Mouse (Mus musculus) left cerebral cortex, adult 18-20 months (tissue): Measurements from ENCODE around the gene Atp5c1. TPM values are rescaled to one million over a fixed set of nuclear protein-coding genes. Genes with fewer than 3 reads are reported as not detected.
A peak's percentile ranks its signal among the peaks of the same experiment; 100 is the strongest.

ENCODE experiments used
- DNase-seq, 2 experiments: peaks; one replicate each; pipeline ENCODE4 v3.0.0; 2021 to 2022; ENCODE audit warnings: low spot score in 2 of 2, mixed read lengths in 1 of 2
- total RNA-seq, 2 experiments: library from RNA; stranded (reverse); gene quantifications; 2 replicates each; pipeline ENCODE4 v1.2.3; 2021

The Atp5c1 gene
- total RNA-seq, 2 experiments from 2014 or later: 251 to 268 TPM

- DNase-seq: no peak
Measured at GRCm38 (mm10) chr2:10051996-10052395, 28.3 kb downstream of the Atp5c1 start.

- peak; percentile 66 to 74 for DNase-seq
Measured at GRCm38 (mm10) chr2:10050878-10051277, 29.4 kb downstream of the Atp5c1 start.

- DNase-seq: no peak
Measured at GRCm38 (mm10) chr2:10049456-10049855, 30.9 kb downstream of the Atp5c1 start.

DNA sequence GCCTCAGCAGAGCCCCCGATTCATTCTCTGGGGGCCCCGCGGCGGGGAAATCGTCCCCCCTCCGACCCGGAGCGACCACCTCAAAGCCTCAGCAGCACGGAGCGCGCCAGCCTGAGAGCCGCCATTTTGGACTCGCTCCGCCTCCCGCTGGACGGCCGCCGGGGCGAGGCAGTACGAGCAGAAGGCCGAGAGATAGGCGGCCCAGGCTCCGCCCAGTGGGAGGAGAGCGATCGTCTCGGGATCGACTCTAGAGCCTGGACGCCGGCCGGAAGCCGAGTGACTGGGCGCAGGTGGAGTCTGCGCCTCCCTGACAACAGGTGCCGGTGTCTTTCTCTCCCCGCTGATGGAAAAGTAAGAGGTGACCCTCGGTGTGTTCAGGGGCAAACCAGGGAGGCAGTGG, 31.8 kb downstream of the Atp5c1 start, which contains the start of gene Taf3:
Gene Taf3, minus strand, starts transcription at position 136 of the 400 bp plus-strand sequence.
- peak; percentile 92 for DNase-seq

DNA sequence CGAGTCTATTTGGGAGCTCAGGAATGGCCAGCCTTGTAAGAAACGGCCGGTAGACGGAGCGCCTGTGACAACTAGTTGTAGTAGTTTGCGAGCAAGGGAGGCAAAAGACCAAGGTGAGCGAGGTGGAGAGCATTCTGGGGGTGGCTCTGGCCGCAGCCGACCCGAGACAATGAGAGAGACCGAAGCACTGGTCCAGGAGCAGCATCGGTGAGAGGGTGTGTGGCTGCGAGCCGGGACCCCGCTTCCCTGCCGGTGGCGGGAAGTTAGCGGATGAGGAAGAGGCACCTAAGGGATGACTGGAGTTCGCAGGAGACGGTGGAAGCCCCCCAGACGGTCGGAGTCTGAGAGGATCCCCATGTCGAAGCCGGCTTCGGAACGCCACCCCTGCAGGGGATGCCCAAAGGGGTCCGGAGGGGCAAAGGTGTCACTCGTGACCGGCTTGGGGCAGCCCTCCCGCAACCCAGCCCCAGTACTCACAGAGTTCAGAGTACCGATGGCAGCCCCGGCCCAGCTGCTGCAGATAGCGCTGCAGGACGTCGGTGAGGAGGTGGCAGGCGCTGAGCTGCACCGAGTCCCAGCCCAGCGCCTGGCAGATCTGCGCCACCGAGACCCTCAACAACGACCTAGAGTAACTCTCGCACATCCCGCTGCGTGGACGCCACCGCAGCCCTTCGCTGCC, 32.4 kb downstream of the Atp5c1 start:
- peak in 1 of 2 experiments; percentile 16 for DNase-seq

GRCm38 (mm10) chr2:10034976-10035375, 45.3 kb downstream of the Atp5c1 start:
- no peak for DNase-seq

DNA sequence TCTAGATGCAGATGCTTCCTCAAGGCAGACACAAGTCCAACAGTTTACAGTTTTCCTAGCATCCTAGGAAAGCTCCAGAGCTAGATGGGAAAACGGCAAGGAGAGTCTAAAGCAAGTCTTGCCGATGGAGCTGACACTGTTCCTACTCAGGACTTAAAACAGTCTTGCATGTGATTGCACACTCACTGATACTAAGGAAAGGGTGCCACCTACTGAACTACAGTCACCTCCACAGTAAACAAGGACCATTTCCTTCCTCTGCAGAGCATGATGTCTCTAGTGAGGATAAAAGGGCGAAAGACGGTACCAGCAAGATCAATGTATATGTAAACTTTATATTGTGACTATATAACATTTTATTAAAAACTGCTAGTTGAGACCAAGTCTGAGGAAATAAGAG, 46.6 kb downstream of the Atp5c1 start:
- no peak for DNase-seq

DNA sequence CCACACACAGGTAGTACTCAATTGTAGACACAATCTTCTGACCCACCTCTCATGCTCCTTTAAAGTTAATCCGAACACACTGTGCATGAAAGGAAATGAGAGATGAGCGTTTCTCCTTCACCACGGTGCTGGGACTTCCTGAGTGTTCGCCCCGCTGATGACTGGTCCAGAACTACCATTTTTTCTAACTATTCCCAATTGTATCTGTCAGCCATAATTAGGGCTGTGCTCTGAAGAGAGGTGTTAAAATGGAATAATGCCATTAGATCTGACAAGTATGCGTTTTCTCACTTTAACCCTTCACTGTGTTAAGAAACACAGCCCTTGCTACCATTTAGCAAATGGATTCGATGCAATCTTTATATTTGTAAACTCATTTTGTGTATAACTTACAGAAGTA, 50.6 kb downstream of the Atp5c1 start:
- no peak for DNase-seq

- peak in 1 of 2 experiments; percentile 25 for DNase-seq
Measured at GRCm38 (mm10) chr2:10024264-10024663, 56.0 kb downstream of the Atp5c1 start.

DNA sequence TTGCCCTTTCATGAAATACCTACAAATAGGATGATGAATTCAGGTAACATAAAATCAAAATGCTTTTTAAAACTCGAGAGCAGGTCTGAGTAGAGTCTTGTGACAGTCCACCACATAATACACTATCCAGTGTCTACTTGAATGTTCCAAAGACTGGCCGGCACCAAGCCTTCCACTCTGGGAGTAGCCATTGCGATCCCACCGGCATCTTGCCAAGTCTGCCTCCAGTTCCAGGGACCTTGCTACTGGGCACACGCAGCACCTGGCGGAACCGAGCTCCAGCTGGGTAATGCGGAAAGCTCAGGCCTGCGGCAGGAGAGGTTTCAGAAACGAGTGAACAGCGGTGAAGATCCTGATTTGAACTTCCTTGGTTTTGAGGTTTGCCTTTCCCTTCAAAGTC, 59.0 kb downstream of the Atp5c1 start:
- no peak for DNase-seq

DNA sequence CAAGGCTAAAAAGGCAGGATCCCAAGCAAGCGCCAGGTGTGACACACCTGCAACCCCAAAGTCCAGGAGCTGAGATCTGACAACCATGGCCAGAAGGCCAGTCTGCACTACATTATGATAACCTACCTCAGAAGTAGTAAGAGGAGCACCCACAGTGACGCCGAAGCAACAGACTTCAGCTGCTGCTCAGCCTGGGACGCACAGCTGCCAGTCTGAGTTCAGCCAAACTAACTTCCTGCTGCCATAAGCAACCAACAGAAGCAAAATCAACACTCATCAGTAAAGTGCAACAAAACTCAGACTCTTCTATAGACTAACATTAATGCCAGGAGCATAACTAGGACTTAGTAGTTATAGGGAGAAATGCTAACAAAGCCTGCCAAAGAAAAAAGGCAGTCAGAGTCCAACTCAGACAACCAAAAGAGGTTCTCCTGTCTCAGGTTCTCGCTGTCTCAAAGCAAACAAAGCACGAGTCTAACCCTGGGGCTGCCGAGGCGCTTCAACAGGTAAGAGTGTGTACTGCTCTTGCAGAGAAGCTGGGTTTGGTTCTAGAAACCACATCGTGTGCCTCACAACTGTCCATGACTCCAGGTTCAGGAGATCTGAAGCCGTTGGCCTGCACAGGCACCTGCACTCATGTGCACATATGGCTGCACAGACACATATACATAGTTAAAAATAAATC, 65.2 kb downstream of the Atp5c1 start:
- no peak for DNase-seq

DNA sequence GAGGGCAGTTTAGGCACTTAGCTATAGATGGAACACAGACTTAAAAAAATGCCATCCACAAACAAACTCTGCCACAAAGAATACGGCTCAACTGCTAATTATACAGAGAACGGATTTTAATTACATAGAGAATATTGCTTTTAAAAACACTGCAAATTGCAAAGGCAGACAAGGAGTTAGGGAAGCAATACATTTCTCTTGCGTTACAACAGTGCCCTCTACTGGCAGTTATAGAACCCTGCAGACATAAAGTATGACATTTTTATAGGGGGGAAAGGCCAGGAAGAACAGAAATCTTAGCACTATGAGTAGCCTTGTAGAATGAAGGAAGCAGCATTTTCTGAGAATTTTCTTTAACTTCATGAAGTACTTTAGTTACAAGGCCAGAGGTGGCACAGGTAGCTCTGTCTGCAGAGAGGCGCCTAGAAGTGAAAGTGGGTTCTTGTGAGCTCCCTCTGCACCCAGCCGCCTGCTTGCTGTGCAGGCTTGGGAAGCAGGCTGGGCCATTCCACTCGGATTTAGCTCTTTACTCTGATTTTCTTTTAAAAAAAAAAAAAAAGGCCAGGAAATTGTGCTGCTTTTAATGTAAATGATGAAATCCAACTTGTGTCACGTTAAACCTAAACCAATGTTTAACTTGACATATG, 69.9 kb downstream of the Atp5c1 start:
- no peak for DNase-seq

DNA sequence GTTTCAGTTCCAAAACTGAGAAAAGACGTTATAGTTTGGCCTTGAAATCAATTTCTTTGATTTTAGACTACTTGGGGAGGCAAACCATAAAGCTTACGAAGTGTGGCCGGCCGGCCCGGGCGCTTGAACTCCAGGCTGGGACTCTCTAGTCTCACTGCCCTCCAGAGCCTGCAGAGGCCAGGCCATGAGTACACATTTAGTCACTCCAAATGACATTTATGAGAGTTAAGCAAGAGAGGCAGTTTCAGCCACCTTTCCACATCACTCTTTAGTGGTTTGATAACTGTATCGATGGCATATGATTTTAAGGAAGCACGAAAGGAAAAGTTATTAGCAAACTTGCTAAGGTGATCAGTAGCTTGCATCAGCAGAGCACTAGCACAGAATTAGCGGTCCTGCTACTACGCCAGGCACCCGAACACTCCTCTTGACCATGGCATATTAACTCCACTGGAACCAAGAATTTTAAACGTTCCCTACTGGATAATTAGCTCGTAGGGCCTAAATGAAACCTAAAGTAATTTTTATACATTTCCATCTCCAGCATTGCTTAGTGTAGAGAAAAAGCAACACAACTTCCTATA, 70.5 kb downstream of the Atp5c1 start:
- DNase-seq: no peak

DNA sequence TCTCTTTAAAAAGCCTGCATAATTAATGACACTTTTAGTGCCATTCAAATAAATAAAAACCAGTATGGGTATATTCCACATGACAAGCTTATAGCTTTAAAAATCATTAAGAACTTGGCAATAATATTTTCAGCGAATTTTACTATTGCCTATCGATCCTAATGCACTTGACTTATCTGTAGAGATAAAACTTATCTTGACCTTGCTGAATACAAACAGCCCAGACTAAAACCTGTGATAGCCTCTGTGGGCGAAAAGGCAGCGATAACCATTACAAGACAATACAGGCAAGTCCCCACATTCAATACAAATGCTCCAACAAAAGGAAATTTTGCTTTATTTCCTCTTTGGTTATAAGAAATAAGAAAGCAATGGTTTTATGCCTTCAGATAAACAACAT, 71.7 kb downstream of the Atp5c1 start:
- no peak for DNase-seq

Other genes with a start within 250 kb of the Atp5c1 start
- gene 4930412O13Rik, start 199.3 kb downstream of the Atp5c1 start, total RNA-seq: not detected
- gene 9230102O04Rik, start 191.0 kb downstream of the Atp5c1 start, total RNA-seq: not detected
- not detected for gene Gata3, start 190.5 kb downstream of the Atp5c1 start, total RNA-seq
- gene Taf3, start 31.9 kb downstream of the Atp5c1 start, total RNA-seq: 10 to 100 TPM; 14.3 to 17.1 TPM
- 10 to 100 TPM; 11.1 to 11.9 TPM for gene Kin, start 83 bp upstream of the Atp5c1 start, total RNA-seq
- gene Itih2, start 50.9 kb upstream of the Atp5c1 start, total RNA-seq: 1 to 10 TPM; 1.2 to 2.7 TPM
- gene Itih5, start 73.1 kb upstream of the Atp5c1 start, total RNA-seq: 10 to 100 TPM; 10.8 to 12.8 TPM